Mouse (Mus musculus) lung, embryonic 15.5 days (tissue): ENCODE results near the gene Hoxa1. TPM values are rescaled to one million over a fixed set of nuclear protein-coding genes. Genes with fewer than 3 reads are reported as not detected.

Source experiments
- ATAC-seq: fragments of 200-750 bp; cut with Nextera tagmentation; 2 replicates; pipeline ENCODE4 v1.8.0; 2017; ENCODE audit warnings: moderate number of reproducible peaks, borderline replicate concordance; ENCODE audit not compliant: low FRiP score, low TSS enrichment; ENCODE audit errors: extremely low read depth
- H3K27ac ChIP-seq: fragments of 300-500 bp; sonication (generic); 2 replicates; pipeline ENCODE4 v1.5.1; 2015; ENCODE audit warnings: moderate library complexity, mild to moderate bottlenecking, inconsistent platforms
- H3K27me3 ChIP-seq: fragments of 300-500 bp; sonication (generic); 2 replicates; pipeline ENCODE4 v1.6.1; 2015; ENCODE audit warnings: inconsistent platforms
- H3K36me3 ChIP-seq: fragments of 300-500 bp; sonication (generic); 2 replicates; pipeline ENCODE4 v1.6.1; 2015; ENCODE audit warnings: inconsistent platforms
- H3K4me1 ChIP-seq: fragments of 300-500 bp; sonication (generic); 2 replicates; pipeline ENCODE4 v1.6.1; 2015; ENCODE audit warnings: inconsistent platforms
- H3K4me2 ChIP-seq: fragments of 300-500 bp; sonication (generic); 2 replicates; pipeline ENCODE4 v1.6.1; 2015; ENCODE audit warnings: inconsistent platforms, mild to moderate bottlenecking, moderate library complexity
- H3K4me3 ChIP-seq: fragments of 300-500 bp; sonication (generic); 2 replicates; pipeline ENCODE4 v1.5.1; 2015; ENCODE audit warnings: mild to moderate bottlenecking, inconsistent platforms
- H3K9ac ChIP-seq: fragments of 300-500 bp; sonication (generic); 2 replicates; pipeline ENCODE4 v1.6.1; 2015; ENCODE audit warnings: inconsistent platforms
- H3K9me3 ChIP-seq: fragments of 300-500 bp; sonication (generic); 2 replicates; pipeline ENCODE4 v1.6.1; 2016; ENCODE audit warnings: inconsistent platforms
- WGBS: fragments of 180-500 bp; shearing (Covaris S2); methylation state at CpG from one replicate; pipeline ENCODE4 v1.1.7; 2015; 5-methylcytosine and 5-hydroxymethylcytosine counted together
- polyA plus RNA-seq: library from polyadenylated mRNA; unstranded; fragments of >200 nt; fragmentation: Nextera tagmentation; extraction: Ambion mirVana; gene quantifications from 2 replicates; pipeline ENCODE4 v1.2.1, GENCODE M21; 2015

Gene Hoxa1
- polyA plus RNA-seq, 1 experiment from 2014 or later = 1.3 TPM

DNA sequence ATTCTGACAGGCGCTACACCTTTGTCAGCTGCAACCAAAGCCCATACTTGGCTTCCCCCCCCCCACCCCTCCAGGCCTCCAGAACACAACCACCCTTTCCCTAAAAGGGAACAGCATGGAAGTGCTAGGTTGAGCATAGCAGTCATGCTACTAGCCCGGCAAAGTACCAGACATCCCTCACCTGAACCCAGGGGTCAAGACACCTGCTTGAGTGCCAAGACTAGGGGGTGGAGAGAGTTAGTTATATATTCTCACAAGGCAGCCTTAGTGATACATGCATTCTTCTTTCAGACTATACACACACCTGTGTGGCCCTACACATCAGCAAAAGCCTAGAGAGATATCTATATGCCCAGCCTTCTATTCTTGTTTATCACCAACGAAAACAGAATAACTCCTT, 27.7 kb upstream of the Hoxa1 start:
- peak overlapping the region; percentile 73 for H3K27ac ChIP-seq
- H3K4me1 ChIP-seq = peaks cover 88% of the 10 kb centered on the region
- peaks cover 96% of the 10 kb centered on the region for H3K27me3 ChIP-seq

GRCm38 (mm10) chr6:52185222-52185621, 27.1 kb upstream of the Hoxa1 start:
- H3K4me3 ChIP-seq = peak overlapping the region; percentile 20; the same call in 1 of the 2 replicates

More for the DNA sequence above, 27.7 kb upstream of the Hoxa1 start:
- H3K9me3 ChIP-seq = no peaks in the 10 kb centered on the region
- no peak overlapping the region for H3K9ac ChIP-seq
- H3K36me3 ChIP-seq = no peaks in the 10 kb centered on the region
- no peak overlapping the region; the same call in 1 of the 2 replicates for H3K4me2 ChIP-seq
- 30% methylated on average over 3 of the region's 3 CpGs for WGBS
- H3K4me3 ChIP-seq = no peak overlapping the region
- no peak for ATAC-seq

DNA sequence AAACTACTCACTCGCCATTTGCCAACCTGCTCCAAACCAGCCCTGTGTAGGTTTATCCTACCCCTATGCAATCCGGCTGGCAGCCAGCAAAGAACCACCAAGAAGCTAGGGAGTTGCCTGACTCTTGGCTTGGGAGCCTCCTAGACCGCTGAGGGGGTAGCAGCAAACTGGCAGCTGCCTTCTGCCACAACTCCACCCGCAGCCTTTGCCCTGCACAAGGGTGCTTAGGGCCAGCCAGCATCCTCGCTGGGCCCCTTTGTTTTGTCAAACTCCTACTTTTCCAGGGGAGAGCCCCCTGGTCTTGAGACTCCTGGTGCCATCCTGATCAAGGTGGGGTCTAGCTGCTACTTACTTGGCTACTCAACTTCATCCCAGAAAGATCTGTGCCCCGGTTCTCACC, 26.6 kb upstream of the Hoxa1 start:
- Histone ChIP-seq H3K9me3 (no peaks in the 10 kb centered on the region), H3K27me3 (peaks cover 92% of the 10 kb centered on the region), H3K9ac (no peak overlapping the region), H3K36me3 (no peaks in the 10 kb centered on the region), H3K4me2 (peak overlapping the region; percentile 41), H3K4me1 (peaks cover 90% of the 10 kb centered on the region), H3K4me3 (no peak overlapping the region), H3K27ac (peak overlapping the region; percentile 73)
- WGBS = 17% methylated on average over 6 of the region's 6 CpGs
- ATAC-seq = no peak

More at GRCm38 (mm10) chr6:52185222-52185621, 27.1 kb upstream of the Hoxa1 start:
- Histone ChIP-seq H3K27ac (peak overlapping the region; percentile 73), H3K36me3 (no peaks in the 10 kb centered on the region), H3K27me3 (peaks cover 96% of the 10 kb centered on the region), H3K9ac (no peak overlapping the region), H3K9me3 (no peaks in the 10 kb centered on the region), H3K4me1 (peaks cover 94% of the 10 kb centered on the region), H3K4me2 (peak overlapping the region; percentile 41)
- 3% methylated on average over 19 of the region's 19 CpGs for WGBS
- no peak for ATAC-seq

- H3K4me3 ChIP-seq = no peak overlapping the region
- peaks cover 92% of the 10 kb centered on the region for H3K27me3 ChIP-seq
- peak overlapping the region; percentile 73 for H3K27ac ChIP-seq
- no peak for ATAC-seq
- peaks cover 79% of the 10 kb centered on the region for H3K4me1 ChIP-seq
- H3K4me2 ChIP-seq = peak overlapping the region; percentile 14; the same call in 1 of the 2 replicates
- 19% methylated on average over 10 of the region's 10 CpGs for WGBS
- no peaks in the 10 kb centered on the region for H3K9me3 ChIP-seq
- no peaks in the 10 kb centered on the region for H3K36me3 ChIP-seq
- H3K9ac ChIP-seq = no peak overlapping the region
These were observed 25.4 kb upstream of the Hoxa1 start for GRCm38 (mm10) chr6:52183311-52184080.

- H3K27ac ChIP-seq = peak overlapping the region; percentile 73
- 56% methylated on average over 1 of the region's 1 CpGs for WGBS
These were observed 24.7 kb upstream of the Hoxa1 start for GRCm38 (mm10) chr6:52182793-52183192.

DNA sequence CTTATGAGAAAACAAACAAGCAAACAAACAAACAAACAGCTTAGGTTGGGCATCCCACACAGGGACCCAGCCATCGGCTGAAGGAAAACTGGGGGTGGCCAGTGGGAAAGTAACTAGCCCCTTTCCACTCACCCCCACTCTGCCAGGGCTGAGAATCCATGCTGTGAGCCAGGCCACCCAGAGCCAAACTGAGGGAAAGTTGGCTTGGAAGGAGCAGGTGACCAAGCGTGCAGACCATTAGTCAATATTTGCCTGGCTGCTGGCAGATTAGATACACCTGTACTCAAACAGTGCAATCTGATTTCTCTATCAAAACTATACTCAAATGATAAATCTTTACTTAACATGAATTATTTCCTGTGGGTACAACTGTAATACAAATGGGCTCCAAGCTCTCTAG, 23.9 kb upstream of the Hoxa1 start:
- ATAC-seq = no peak
- H3K4me3 ChIP-seq = no peak overlapping the region
- no peaks in the 10 kb centered on the region for H3K9me3 ChIP-seq
- H3K27ac ChIP-seq = 0 out of 2 replicates have a peak overlapping the region, but pooled peaks have one; percentile 98
- peaks cover 89% of the 10 kb centered on the region for H3K27me3 ChIP-seq
- H3K4me2 ChIP-seq = no peak overlapping the region
- peaks cover 65% of the 10 kb centered on the region for H3K4me1 ChIP-seq
- no peaks in the 10 kb centered on the region for H3K36me3 ChIP-seq
- WGBS = 29% methylated on average over 2 of the region's 2 CpGs
- H3K9ac ChIP-seq = peak overlapping the region; percentile 63; the same call in 1 of the 2 replicates

More at GRCm38 (mm10) chr6:52182793-52183192, 24.7 kb upstream of the Hoxa1 start:
- Histone ChIP-seq H3K4me3 (no peak overlapping the region), H3K9ac (no peak overlapping the region), H3K4me2 (0 out of 2 replicates have a peak overlapping the region, but pooled peaks have one; percentile 14), H3K36me3 (no peaks in the 10 kb centered on the region), H3K9me3 (no peaks in the 10 kb centered on the region), H3K4me1 (peaks cover 73% of the 10 kb centered on the region), H3K27me3 (peaks cover 90% of the 10 kb centered on the region)
- no peak for ATAC-seq

DNA sequence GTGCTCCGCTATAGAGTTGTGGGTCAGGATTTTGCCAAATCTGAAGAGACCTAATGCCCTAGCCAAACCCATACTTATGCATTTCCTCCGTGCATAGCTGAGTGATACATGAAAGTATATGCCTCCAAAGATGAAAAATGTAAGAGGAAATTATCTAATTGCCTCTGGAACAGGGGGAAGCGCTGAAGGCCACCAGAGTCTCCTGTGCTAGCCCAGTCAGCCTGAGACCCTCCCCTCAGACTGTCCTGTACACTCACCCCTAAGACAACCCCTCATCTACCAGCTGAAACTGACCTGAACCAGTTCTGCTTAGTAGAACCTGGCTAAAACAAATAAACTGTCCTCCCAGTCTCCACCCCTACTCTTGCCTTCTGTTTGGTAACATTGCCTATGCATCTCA, 22.6 kb upstream of the Hoxa1 start:
- Histone ChIP-seq H3K4me3 (peak overlapping the region; percentile 67), H3K9ac (peak overlapping the region; percentile 63), H3K36me3 (no peaks in the 10 kb centered on the region), H3K9me3 (no peaks in the 10 kb centered on the region), H3K4me2 (peak overlapping the region; percentile 90), H3K4me1 (peaks cover 57% of the 10 kb centered on the region), H3K27ac (peak overlapping the region; percentile 98), H3K27me3 (peaks cover 86% of the 10 kb centered on the region)
- WGBS = 22% methylated on average over 3 of the region's 3 CpGs
- ATAC-seq = no peak

GRCm38 (mm10) chr6:52180213-52180710, 22.1 kb upstream of the Hoxa1 start:
- Histone ChIP-seq H3K4me1 (peaks cover 53% of the 10 kb centered on the region), H3K9ac (peak overlapping the region; percentile 63), H3K9me3 (no peaks in the 10 kb centered on the region), H3K36me3 (no peaks in the 10 kb centered on the region), H3K4me2 (peak overlapping the region; percentile 90), H3K27ac (peak overlapping the region; percentile 98), H3K27me3 (peaks cover 85% of the 10 kb centered on the region), H3K4me3 (peak overlapping the region; percentile 67)
- no peak for ATAC-seq
- 8% methylated on average over 11 of the region's 11 CpGs for WGBS

GRCm38 (mm10) chr6:52179690-52180089, 21.6 kb upstream of the Hoxa1 start:
- H3K4me1 ChIP-seq = peaks cover 47% of the 10 kb centered on the region
- H3K9ac ChIP-seq = peak overlapping the region; percentile 63
- H3K4me3 ChIP-seq = peak overlapping the region; percentile 67
- peaks cover 85% of the 10 kb centered on the region for H3K27me3 ChIP-seq
- no peak for ATAC-seq
- no peaks in the 10 kb centered on the region for H3K9me3 ChIP-seq
- 4% methylated on average over 10 of the region's 10 CpGs for whole genome bisulfite sequencing
- H3K4me2 ChIP-seq = peak overlapping the region; percentile 90
- no peaks in the 10 kb centered on the region for H3K36me3 ChIP-seq
- peak overlapping the region; percentile 98 for H3K27ac ChIP-seq

- H3K4me2 ChIP-seq = peak overlapping the region; percentile 90
- peak overlapping the region; percentile 67 for H3K4me3 ChIP-seq
- peak overlapping the region; percentile 98 for H3K27ac ChIP-seq
- 8% methylated on average over 4 of the region's 4 CpGs for WGBS
- ATAC-seq = no peak
- no peaks in the 10 kb centered on the region for H3K36me3 ChIP-seq
- no peaks in the 10 kb centered on the region for H3K9me3 ChIP-seq
- peaks cover 41% of the 10 kb centered on the region for H3K4me1 ChIP-seq
- H3K9ac ChIP-seq = peak overlapping the region; percentile 63
- H3K27me3 ChIP-seq = peaks cover 80% of the 10 kb centered on the region
These were observed 21.0 kb upstream of the Hoxa1 start for GRCm38 (mm10) chr6:52178918-52179665.

DNA sequence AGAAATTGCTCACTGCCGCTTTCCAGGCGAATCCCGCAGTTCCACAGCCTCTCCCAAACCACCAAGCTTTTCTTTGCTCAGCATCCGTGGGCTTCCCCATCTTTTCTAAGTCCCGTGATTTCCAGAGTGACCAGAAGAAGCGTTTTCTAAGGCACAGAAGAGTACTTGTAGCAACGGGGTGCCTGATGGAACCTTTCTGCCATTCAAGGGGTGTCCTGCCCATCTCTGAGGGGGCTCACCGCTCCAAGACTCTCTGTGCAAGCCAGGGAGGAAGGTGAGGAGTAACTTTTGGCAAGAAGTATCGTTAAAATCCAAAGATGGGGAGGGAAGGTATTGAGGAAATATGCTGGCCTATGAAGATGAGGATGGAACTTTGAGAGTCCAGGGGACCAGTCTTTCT, 19.7 kb upstream of the Hoxa1 start:
- Histone ChIP-seq H3K36me3 (no peaks in the 10 kb centered on the region), H3K4me2 (peak overlapping the region; percentile 90)
- no peak for ATAC-seq

More for the DNA sequence above, 19.7 kb upstream of the Hoxa1 start:
- Histone ChIP-seq H3K9me3 (no peaks in the 10 kb centered on the region), H3K27ac (peak overlapping the region; percentile 98), H3K4me1 (peaks cover 30% of the 10 kb centered on the region), H3K9ac (peak overlapping the region; percentile 63), H3K4me3 (peak overlapping the region; percentile 67), H3K27me3 (peaks cover 78% of the 10 kb centered on the region)
- WGBS = 3% methylated on average over 9 of the region's 9 CpGs
